Mouse (Mus musculus): ENCODE measurements around the gene Triml2.

GRCm38 (mm10) chr8:43164453-43164852 lies 15.9 kb upstream of the Triml2 start:
- no peak for TF ChIP-seq CTCF (IDR thresholded peaks at IDR 0.05; ENCODE audit: low read depth)
- no peak for TF ChIP-seq EP300 (IDR thresholded peaks at IDR 0.05; ENCODE audit: low read depth)

Measured in liver, postnatal 0 days (tissue).